Mouse (Mus musculus): ENCODE measurements around the gene Tank.
A peak's percentile ranks its signal among the peaks of the same experiment; 100 is the strongest.

The Tank gene

GRCm38 (mm10) chr2:61656421-61657411, 78.3 kb downstream of the Tank start:
- peak; percentile 24 to 34 for DNase-seq

- DNase-seq = no peak
Measured at GRCm38 (mm10) chr2:61659254-61659653, 80.9 kb downstream of the Tank start.

DNA sequence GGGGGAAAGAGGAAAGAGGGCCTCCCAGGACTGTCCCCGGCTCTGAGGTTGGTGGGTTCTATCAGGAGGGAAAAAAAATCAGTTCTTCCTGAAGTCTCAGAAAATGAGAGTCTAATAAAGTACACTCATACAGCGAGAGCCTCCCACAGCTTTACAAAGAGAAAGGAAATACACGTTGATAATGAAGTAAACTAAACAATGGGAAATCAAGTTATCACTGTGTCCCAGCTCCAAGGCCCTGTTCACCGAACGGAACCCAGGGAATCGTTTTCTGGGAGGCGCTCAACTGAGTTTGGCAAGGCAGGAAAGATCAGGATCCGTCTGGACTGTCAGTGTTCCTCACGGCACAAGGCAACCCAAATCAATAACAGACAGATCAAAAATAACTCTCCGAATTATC, 84.4 kb downstream of the Tank start:
- DNase-seq = no peak

DNA sequence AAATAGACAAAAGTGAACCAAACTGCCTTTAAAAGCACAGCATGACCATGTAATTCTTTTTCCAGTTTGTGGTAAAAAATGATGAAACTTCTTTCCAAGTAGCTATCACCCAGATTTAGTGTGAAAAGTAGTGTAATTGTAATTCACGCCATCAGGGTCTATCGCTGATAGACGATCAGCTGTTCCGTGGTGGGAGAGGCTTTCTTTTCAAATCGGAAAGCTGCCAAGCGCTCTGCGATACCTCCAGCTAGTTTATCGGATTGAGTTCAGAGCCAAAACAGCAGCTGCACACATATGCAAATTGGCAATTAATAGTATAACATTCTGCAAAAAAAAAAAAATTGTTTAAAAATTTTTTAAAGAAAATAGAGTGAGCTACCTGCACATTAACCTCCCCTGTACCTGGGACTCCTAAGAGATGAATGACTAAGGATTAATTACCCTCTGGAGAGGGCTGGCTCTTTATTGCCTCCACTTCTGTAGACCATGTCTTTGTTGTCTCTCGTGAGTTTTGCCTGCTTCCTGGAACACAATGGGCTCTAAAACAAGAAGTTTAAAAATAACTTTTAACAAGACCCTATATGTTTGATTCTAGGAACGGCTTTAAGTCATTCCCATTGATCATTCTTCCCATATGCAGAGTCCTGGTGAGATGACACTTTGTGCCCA, 85.3 kb downstream of the Tank start:
- DNase-seq = no peak

GRCm38 (mm10) chr2:61667420-61667819, 89.0 kb downstream of the Tank start:
- no peak for DNase-seq

DNA sequence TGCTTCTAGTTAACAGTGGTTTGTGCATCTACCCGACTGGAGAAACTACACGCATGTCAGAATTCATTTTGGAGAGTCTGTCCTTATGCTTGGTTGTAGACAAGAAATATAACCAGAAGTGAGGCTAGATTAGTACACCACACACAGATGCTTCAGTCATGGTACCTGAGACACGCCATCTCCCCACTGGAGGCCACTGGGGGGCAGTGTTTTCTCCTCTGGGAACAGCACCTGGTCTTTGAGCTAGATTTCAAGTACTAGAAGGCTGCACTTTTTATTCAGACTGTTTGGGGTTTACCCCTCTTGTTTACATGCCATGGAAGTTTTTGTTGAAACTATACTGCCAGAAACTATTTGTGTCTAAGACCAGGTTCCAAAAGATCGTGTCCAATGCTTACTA, 89.9 kb downstream of the Tank start:
- DNase-seq = peak; percentile 33 to 69

GRCm38 (mm10) chr2:61674555-61674954, 96.2 kb downstream of the Tank start:
- no peak for DNase-seq

DNA sequence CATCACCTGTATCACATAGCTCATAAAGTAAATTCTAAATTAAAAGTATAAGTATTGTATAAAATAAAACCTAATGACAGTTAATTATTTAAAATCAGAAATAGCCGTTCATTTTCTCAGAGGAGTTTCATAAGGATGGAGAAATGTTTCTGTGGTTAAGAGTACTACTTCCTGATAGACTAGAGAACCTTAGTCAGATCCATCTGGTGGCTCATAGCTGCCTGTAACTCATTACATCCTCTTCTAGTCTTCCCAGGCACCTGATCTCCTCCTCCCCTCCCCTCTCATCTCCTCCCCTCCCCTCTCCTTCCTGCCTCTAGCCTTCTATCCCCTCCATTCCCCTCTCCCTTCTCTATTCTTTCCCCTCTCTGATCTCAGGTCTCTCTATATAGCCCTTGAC, 103.2 kb downstream of the Tank start:
- no peak for DNase-seq

DNA sequence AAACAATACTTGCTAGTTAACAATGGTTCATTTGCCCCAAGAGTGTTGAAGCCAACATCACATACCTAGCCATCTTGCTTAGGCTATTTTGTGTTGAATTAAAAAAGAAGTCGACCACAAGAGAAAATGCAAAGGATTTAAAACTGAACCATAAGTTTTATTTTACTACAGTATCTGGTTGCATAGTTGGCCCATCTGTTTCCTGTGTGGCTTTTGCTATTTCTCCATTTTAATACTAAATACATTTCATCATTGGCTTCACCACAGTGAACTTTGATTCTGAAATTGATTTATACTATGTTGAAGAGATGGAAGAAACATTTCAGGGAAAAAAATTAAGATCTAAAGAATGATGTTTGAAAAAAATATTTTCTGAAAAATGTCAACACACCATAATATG, 108.1 kb downstream of the Tank start:
- DNase-seq = no peak

GRCm38 (mm10) chr2:61689086-61689485, 110.7 kb downstream of the Tank start:
- DNase-seq = no peak
